Mouse (Mus musculus): ENCODE results near the gene Adssl1. TPM values are rescaled to one million over a fixed set of nuclear protein-coding genes. Genes with fewer than 3 reads are reported as not detected.
A peak's percentile ranks its signal among the peaks of the same experiment; 100 is the strongest.

The Adssl1 gene
- polyA plus RNA-seq, 1 experiment from 2014 or later = 2.1 TPM

DNA sequence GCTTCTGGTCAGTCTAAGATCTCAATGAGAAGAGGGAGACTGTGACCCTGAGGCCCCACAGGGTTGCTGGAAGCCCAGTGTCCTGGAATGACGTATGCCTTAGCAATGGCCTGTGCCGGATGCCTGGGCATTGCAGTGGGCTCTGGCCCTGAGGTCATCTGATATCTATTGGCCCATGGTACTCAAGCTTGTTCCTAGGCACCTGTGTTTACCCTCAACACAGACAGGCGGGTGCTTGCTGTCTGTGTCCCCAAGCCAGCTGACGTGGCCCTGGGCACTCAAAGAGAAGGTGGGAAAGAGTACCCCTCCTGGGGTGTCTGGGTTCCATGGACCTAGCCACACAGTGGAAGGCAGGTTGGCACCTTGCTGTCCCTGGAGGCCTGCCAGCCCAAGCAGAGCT lies 5.9 kb downstream of the Adssl1 start:
- H3K4me2 ChIP-seq (ENCODE audit: low read length) = no peak overlapping the region
- H3K4me3 ChIP-seq (ENCODE audit: low read depth, low read length) = no peak overlapping the region
- ATAC-seq (no peak), DNase-seq (ENCODE audit: low spot score) (no peak)
- WGBS = 95% methylated on average over 4 of the region's 4 CpGs
- H3K9me3 ChIP-seq (replicated peaks; ENCODE audit: control insufficient read depth, low read length) = no peaks in the 10 kb centered on the region
- H3K27ac ChIP-seq (ENCODE audit: low read depth, low read length) = no peak overlapping the region
- H3K36me3 ChIP-seq (ENCODE audit: control insufficient read depth, insufficient read depth, low read length) = no peaks in the 10 kb centered on the region
- H3K9ac ChIP-seq (ENCODE audit: low read length) = no peak overlapping the region
- H3K27me3 ChIP-seq (replicated peaks; ENCODE audit: control insufficient read depth, insufficient read depth, low read length) = 0 out of 2 replicates have a peak, but pooled peaks cover 8% of the 10 kb centered on the region
- H3K4me1 ChIP-seq (ENCODE audit: control insufficient read depth, insufficient read depth, low read length) = peaks cover 3% of the 10 kb centered on the region; the same call in 1 of the 2 replicates

GRCm38 (mm10) chr12:112626455-112626854 lies 6.6 kb downstream of the Adssl1 start:
- WGBS = 84% methylated on average over 6 of the region's 6 CpGs

DNA sequence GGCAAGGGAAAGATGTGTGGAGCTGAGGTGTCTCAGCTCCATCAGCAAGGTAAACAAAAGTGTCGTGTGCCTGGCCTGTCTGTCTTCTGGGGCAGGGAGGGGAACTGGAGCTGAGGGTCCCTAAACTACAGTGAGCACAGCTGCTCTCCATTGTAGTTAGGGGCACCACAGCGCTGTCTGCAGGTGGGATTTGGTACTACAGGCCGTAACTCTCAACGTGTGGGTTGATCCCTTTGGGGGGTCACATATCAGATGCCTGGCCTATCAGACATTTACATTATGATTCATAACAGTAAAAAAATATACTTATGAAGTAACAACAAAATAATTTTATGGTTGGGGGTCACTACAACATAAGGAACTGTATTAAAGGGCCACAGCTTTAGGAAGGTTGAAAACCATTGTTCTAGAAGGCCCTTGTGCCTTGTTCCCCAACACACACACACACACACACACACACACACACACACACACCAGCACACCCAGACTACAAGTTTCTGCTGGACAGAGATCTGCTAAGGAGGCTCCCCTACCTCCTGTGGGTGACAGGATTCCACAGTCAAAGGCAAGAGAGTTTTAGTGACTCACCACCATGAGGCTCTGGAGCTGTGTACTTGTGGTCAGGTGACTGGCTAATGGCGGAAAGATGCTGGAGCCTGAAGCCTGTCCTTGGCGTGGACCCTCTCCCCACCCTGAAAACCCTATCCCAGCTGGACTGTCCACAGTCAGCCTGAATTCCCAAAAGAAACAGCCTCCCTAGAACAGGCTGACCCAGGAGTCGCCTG lies 7.4 kb downstream of the Adssl1 start:
- DNase-seq (ENCODE audit: low spot score) (no peak), ATAC-seq (no peak)
- no peaks in the 10 kb centered on the region for H3K9me3 ChIP-seq (replicated peaks; ENCODE audit: control insufficient read depth, low read length)
- H3K27me3 ChIP-seq (replicated peaks; ENCODE audit: control insufficient read depth, insufficient read depth, low read length) = no peaks in the 10 kb centered on the region
- no peaks in the 10 kb centered on the region for H3K36me3 ChIP-seq (ENCODE audit: control insufficient read depth, insufficient read depth, low read length)
- no peak overlapping the region for H3K27ac ChIP-seq (ENCODE audit: low read depth, low read length)
- no peak overlapping the region for H3K9ac ChIP-seq (ENCODE audit: low read length)
- H3K4me2 ChIP-seq (ENCODE audit: low read length) = no peak overlapping the region
- no peak overlapping the region for H3K4me3 ChIP-seq (ENCODE audit: low read depth, low read length)
- peaks cover 3% of the 10 kb centered on the region; the same call in 1 of the 2 replicates for H3K4me1 ChIP-seq (ENCODE audit: control insufficient read depth, insufficient read depth, low read length)
- WGBS = 54% methylated on average over 7 of the region's 7 CpGs

More at GRCm38 (mm10) chr12:112626455-112626854, 6.6 kb downstream of the Adssl1 start:
- DNase-seq (ENCODE audit: low spot score) (no peak), ATAC-seq (no peak)
- Histone ChIP-seq H3K36me3 (ENCODE audit: control insufficient read depth, insufficient read depth, low read length) (no peaks in the 10 kb centered on the region), H3K4me1 (ENCODE audit: control insufficient read depth, insufficient read depth, low read length) (peaks cover 3% of the 10 kb centered on the region; the same call in 1 of the 2 replicates), H3K27ac (ENCODE audit: low read depth, low read length) (no peak overlapping the region), H3K27me3 (replicated peaks; ENCODE audit: control insufficient read depth, insufficient read depth, low read length) (0 out of 2 replicates have a peak, but pooled peaks cover under 1% of the 10 kb centered on the region), H3K4me3 (ENCODE audit: low read depth, low read length) (no peak overlapping the region), H3K9ac (ENCODE audit: low read length) (no peak overlapping the region), H3K4me2 (ENCODE audit: low read length) (no peak overlapping the region), H3K9me3 (replicated peaks; ENCODE audit: control insufficient read depth, low read length) (no peaks in the 10 kb centered on the region)

- Histone ChIP-seq H3K4me2 (ENCODE audit: low read length) (no peak overlapping the region), H3K36me3 (ENCODE audit: control insufficient read depth, insufficient read depth, low read length) (no peaks in the 10 kb centered on the region), H3K27me3 (replicated peaks; ENCODE audit: control insufficient read depth, insufficient read depth, low read length) (no peaks in the 10 kb centered on the region), H3K9ac (ENCODE audit: low read length) (no peak overlapping the region), H3K4me1 (ENCODE audit: control insufficient read depth, insufficient read depth, low read length) (peaks cover 3% of the 10 kb centered on the region; the same call in 1 of the 2 replicates), H3K27ac (ENCODE audit: low read depth, low read length) (no peak overlapping the region), H3K9me3 (replicated peaks; ENCODE audit: control insufficient read depth, low read length) (no peaks in the 10 kb centered on the region), H3K4me3 (ENCODE audit: low read depth, low read length) (no peak overlapping the region)
- WGBS = 85% methylated on average over 6 of the region's 6 CpGs
- DNase-seq (ENCODE audit: low spot score) (no peak), ATAC-seq (no peak)
Measured at GRCm38 (mm10) chr12:112628197-112628596, 8.4 kb downstream of the Adssl1 start.

- H3K9ac ChIP-seq (ENCODE audit: low read length) = 0 out of 2 replicates have a peak overlapping the region, but pooled peaks have one; percentile 25
- no peak overlapping the region for H3K27ac ChIP-seq (ENCODE audit: low read depth, low read length)
- no peaks in the 10 kb centered on the region for H3K36me3 ChIP-seq (ENCODE audit: control insufficient read depth, insufficient read depth, low read length)
- H3K4me3 ChIP-seq (ENCODE audit: low read depth, low read length) = peak overlapping the region; percentile 10; the same call in 1 of the 2 replicates
- H3K4me2 ChIP-seq (ENCODE audit: low read length) = peak overlapping the region; percentile 44
- ATAC-seq = peak; percentile 82
- 40% methylated on average over 19 of the region's 19 CpGs for WGBS
- peak; percentile 62 for DNase-seq (ENCODE audit: low spot score)
- H3K4me1 ChIP-seq (ENCODE audit: control insufficient read depth, insufficient read depth, low read length) = peaks cover 3% of the 10 kb centered on the region; the same call in 1 of the 2 replicates
- no peaks in the 10 kb centered on the region for H3K9me3 ChIP-seq (replicated peaks; ENCODE audit: control insufficient read depth, low read length)
- H3K27me3 ChIP-seq (replicated peaks; ENCODE audit: control insufficient read depth, insufficient read depth, low read length) = no peaks in the 10 kb centered on the region
Measured at GRCm38 (mm10) chr12:112628928-112629721, 9.3 kb downstream of the Adssl1 start.

GRCm38 (mm10) chr12:112630029-112630428 lies 10.2 kb downstream of the Adssl1 start:
- no peak overlapping the region for H3K4me2 ChIP-seq (ENCODE audit: low read length)
- no peak overlapping the region for H3K4me3 ChIP-seq (ENCODE audit: low read depth, low read length)
- ATAC-seq (no peak), DNase-seq (ENCODE audit: low spot score) (no peak)
- 94% methylated on average over 12 of the region's 12 CpGs for WGBS
- no peak overlapping the region for H3K27ac ChIP-seq (ENCODE audit: low read depth, low read length)
- no peaks in the 10 kb centered on the region for H3K27me3 ChIP-seq (replicated peaks; ENCODE audit: control insufficient read depth, insufficient read depth, low read length)
- H3K9ac ChIP-seq (ENCODE audit: low read length) = no peak overlapping the region
- peaks cover 3% of the 10 kb centered on the region; the same call in 1 of the 2 replicates for H3K4me1 ChIP-seq (ENCODE audit: control insufficient read depth, insufficient read depth, low read length)
- no peaks in the 10 kb centered on the region for H3K9me3 ChIP-seq (replicated peaks; ENCODE audit: control insufficient read depth, low read length)
- no peaks in the 10 kb centered on the region for H3K36me3 ChIP-seq (ENCODE audit: control insufficient read depth, insufficient read depth, low read length)

- no peaks in the 10 kb centered on the region for H3K9me3 ChIP-seq (replicated peaks; ENCODE audit: control insufficient read depth, low read length)
- no peak overlapping the region for H3K27ac ChIP-seq (ENCODE audit: low read depth, low read length)
- H3K9ac ChIP-seq (ENCODE audit: low read length) = no peak overlapping the region
- no peaks in the 10 kb centered on the region for H3K36me3 ChIP-seq (ENCODE audit: control insufficient read depth, insufficient read depth, low read length)
- no peak overlapping the region for H3K4me2 ChIP-seq (ENCODE audit: low read length)
- WGBS = 83% methylated on average over 5 of the region's 5 CpGs
- DNase-seq (ENCODE audit: low spot score) (no peak), ATAC-seq (no peak)
- H3K4me1 ChIP-seq (ENCODE audit: control insufficient read depth, insufficient read depth, low read length) = peaks cover 3% of the 10 kb centered on the region; the same call in 1 of the 2 replicates
- H3K27me3 ChIP-seq (replicated peaks; ENCODE audit: control insufficient read depth, insufficient read depth, low read length) = no peaks in the 10 kb centered on the region
- H3K4me3 ChIP-seq (ENCODE audit: low read depth, low read length) = no peak overlapping the region
Measured at GRCm38 (mm10) chr12:112630796-112631195, 11.0 kb downstream of the Adssl1 start.

DNA sequence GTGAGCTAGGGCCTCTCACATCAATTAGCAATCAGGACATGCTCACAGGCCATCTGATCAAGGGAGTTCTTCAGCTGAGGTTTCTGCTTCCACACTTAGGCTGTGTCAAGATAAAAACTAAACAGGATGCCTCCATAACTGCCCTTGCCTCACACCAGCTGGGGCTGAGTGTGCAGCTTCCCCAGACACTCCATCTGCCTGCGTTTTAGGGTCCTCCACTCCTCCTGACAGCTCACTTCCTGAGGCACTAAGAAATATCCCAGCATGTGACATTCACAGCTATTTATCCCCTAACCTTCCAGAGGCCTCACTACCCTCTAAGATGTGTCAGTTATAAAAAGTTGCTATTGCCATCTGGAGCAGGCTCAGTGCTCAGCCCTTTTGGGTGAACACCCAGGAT lies 11.6 kb downstream of the Adssl1 start:
- no peak overlapping the region for H3K27ac ChIP-seq (ENCODE audit: low read depth, low read length)
- H3K27me3 ChIP-seq (replicated peaks; ENCODE audit: control insufficient read depth, insufficient read depth, low read length) = no peaks in the 10 kb centered on the region
- no peak overlapping the region for H3K4me3 ChIP-seq (ENCODE audit: low read depth, low read length)
- no peaks in the 10 kb centered on the region for H3K9me3 ChIP-seq (replicated peaks; ENCODE audit: control insufficient read depth, low read length)
- H3K4me2 ChIP-seq (ENCODE audit: low read length) = no peak overlapping the region
- no peaks in the 10 kb centered on the region for H3K36me3 ChIP-seq (ENCODE audit: control insufficient read depth, insufficient read depth, low read length)
- ATAC-seq (no peak), DNase-seq (ENCODE audit: low spot score) (no peak)
- 62% methylated on average over 1 of the region's 1 CpGs for WGBS
- H3K4me1 ChIP-seq (ENCODE audit: control insufficient read depth, insufficient read depth, low read length) = peaks cover 3% of the 10 kb centered on the region; the same call in 1 of the 2 replicates
- H3K9ac ChIP-seq (ENCODE audit: low read length) = no peak overlapping the region

All from forebrain, embryonic 14.5 days (tissue).